Mouse (Mus musculus) liver, embryonic 16.5 days (tissue): ENCODE data around the gene Vmn1r40. TPM values are rescaled to one million over a fixed set of nuclear protein-coding genes. Genes with fewer than 3 reads are reported as not detected.

Source experiments
- ATAC-seq: fragments of 200-750 bp; cut with Nextera tagmentation; 2 replicates; pipeline ENCODE4 v1.8.0; 2017; ENCODE audit warnings: low read depth, mild to moderate bottlenecking, moderate number of reproducible peaks, moderate library complexity
- H3K27ac ChIP-seq: fragments of 300-500 bp; sonication (generic); 2 replicates; pipeline ENCODE4 v1.5.1; 2014; ENCODE audit warnings: mild to moderate bottlenecking, low read length
- H3K27me3 ChIP-seq: fragments of 300-500 bp; sonication (generic); 2 replicates; pipeline ENCODE4 v1.6.1; 2014; ENCODE audit warnings: low read depth, low read length, mixed read lengths; ENCODE audit not compliant: control insufficient read depth, insufficient read depth
- H3K36me3 ChIP-seq: fragments of 300-500 bp; sonication (generic); 2 replicates; pipeline ENCODE4 v1.6.1; 2014; ENCODE audit warnings: mild to moderate bottlenecking; ENCODE audit not compliant: control insufficient read depth, insufficient read depth
- H3K4me1 ChIP-seq: fragments of 300-500 bp; sonication (generic); 2 replicates; pipeline ENCODE4 v1.6.1; 2014; ENCODE audit warnings: low read depth, low read length, mixed read lengths; ENCODE audit not compliant: control insufficient read depth
- H3K4me2 ChIP-seq: fragments of 300-500 bp; sonication (generic); 2 replicates; pipeline ENCODE4 v1.6.1; 2014; ENCODE audit warnings: low read depth, low read length, mixed read lengths
- H3K4me3 ChIP-seq: fragments of 300-500 bp; sonication (generic); 2 replicates; pipeline ENCODE4 v1.5.1; 2014; ENCODE audit warnings: low read depth, mild to moderate bottlenecking, low read length
- H3K9ac ChIP-seq: fragments of 300-500 bp; sonication (generic); 2 replicates; pipeline ENCODE4 v1.6.1; 2014; ENCODE audit warnings: low read depth, low read length
- H3K9me3 ChIP-seq: fragments of 300-500 bp; sonication (generic); replicated peaks from 2 replicates; pipeline ENCODE4 v1.6.1; 2016; ENCODE audit warnings: low read length; ENCODE audit not compliant: control insufficient read depth
- WGBS: fragments of 180-500 bp; shearing (Covaris S2); extraction: QIAGEN DNeasy Blood & Tissue Kit; methylation state at CpG from one replicate; pipeline ENCODE4 v1.1.7; 2014; ENCODE audit not compliant: insufficient replicate concordance; 5-methylcytosine and 5-hydroxymethylcytosine counted together
- polyA plus RNA-seq: library from polyadenylated mRNA; unstranded; fragments of >200 nt; fragmentation: Nextera tagmentation; extraction: Ambion mirVana; gene quantifications from 2 replicates; pipeline ENCODE4 v1.2.1, GENCODE M21; 2015

Vmn1r40 gene
- polyA plus RNA-seq, 1 experiment from 2014 or later = not detected

DNA sequence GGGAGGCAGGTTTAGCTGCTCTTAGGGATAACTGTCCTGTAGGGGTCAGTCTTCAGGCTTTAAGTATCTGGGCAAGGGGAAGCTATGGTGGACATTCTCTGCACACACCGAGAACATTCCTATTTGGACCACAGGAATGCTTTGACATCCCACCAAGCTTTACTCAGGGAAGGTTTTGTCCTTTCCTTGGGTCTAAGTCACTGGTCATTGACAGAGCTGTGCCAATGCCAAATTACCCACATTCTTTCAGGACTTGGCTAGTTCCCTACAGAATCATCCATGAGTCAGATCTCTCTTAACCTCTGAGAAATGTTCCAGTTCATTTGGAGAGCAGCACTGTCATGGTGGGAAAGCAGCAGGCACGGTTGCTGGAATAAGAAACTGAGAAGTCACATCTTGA is 716 bp upstream of the Vmn1r40 start:
- ATAC-seq = no peak

GRCm38 (mm10) chr6:89718051-89718450 is 10.7 kb downstream of the Vmn1r40 start:
- Histone ChIP-seq H3K36me3 (no peaks in the 10 kb centered on the region), H3K4me3 (no peak overlapping the region), H3K9me3 (no peaks in the 10 kb centered on the region), H3K9ac (no peak overlapping the region), H3K27me3 (no peaks in the 10 kb centered on the region), H3K27ac (no peak overlapping the region), H3K4me1 (no peaks in the 10 kb centered on the region), H3K4me2 (no peak overlapping the region)
- no peak for ATAC-seq

More for the DNA sequence above, 716 bp upstream of the Vmn1r40 start:
- Histone ChIP-seq H3K27ac (no peak overlapping the region), H3K4me3 (no peak overlapping the region), H3K36me3 (no peaks in the 10 kb centered on the region), H3K9ac (no peak overlapping the region), H3K4me2 (no peak overlapping the region), H3K4me1 (no peaks in the 10 kb centered on the region), H3K27me3 (no peaks in the 10 kb centered on the region), H3K9me3 (no peaks in the 10 kb centered on the region)
- 41% methylated on average over 2 of the region's 2 CpGs for WGBS

GRCm38 (mm10) chr6:89740466-89740865 is 33.1 kb downstream of the Vmn1r40 start, which contains the start of gene Vmn1r41:
TSS of gene Vmn1r41 (plus strand) at chr6:89740766.
- Histone ChIP-seq H3K4me1 (no peaks in the 10 kb centered on the region), H3K4me2 (no peak within 1 kb of the TSS), H3K4me3 (no peak within 1 kb of the TSS), H3K9me3 (no peaks in the 10 kb centered on the region), H3K9ac (no peak within 1 kb of the TSS), H3K36me3 (no peaks in the 10 kb centered on the region), H3K27ac (no peak within 1 kb of the TSS), H3K27me3 (no peaks in the 10 kb centered on the region)
- ATAC-seq = no peak

DNA sequence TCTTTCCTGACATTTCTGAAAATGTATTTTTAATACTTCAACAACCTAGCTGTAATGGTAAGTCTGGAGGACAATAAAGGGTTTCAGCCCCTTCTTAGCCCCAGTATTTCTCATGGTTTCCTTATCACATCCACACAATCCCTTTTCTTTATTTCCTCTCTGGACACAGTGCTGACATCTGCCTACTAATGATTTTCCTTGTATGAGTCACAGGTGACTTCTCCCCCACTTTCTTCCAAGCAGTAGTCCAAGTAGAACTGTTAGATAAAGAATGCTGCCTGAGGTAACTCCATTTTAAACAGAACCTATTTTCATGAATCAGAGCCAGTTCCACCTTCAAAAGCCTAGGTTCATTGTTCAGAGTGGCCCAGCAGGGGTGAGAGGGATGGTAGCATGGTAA is 35.5 kb downstream of the Vmn1r40 start:
- no peaks in the 10 kb centered on the region for H3K36me3 ChIP-seq
- H3K4me1 ChIP-seq = no peaks in the 10 kb centered on the region
- H3K4me2 ChIP-seq = no peak overlapping the region
- no peak overlapping the region for H3K27ac ChIP-seq
- no peaks in the 10 kb centered on the region for H3K27me3 ChIP-seq
- H3K4me3 ChIP-seq = no peak overlapping the region
- no peak for ATAC-seq
- H3K9ac ChIP-seq = no peak overlapping the region
- H3K9me3 ChIP-seq = no peaks in the 10 kb centered on the region

Other genes with a start within 250 kb of the Vmn1r40 start
- 10.4 and 11.8 TPM in 2 replicates for gene Chchd6, start 111.9 kb upstream of the Vmn1r40 start, polyA plus RNA-seq
- gene Txnrd3, start 63.6 kb upstream of the Vmn1r40 start, polyA plus RNA-seq = 1.9 and 2.2 TPM in 2 replicates
- not detected in 2 replicates for gene Vmn1r41, start 33.2 kb downstream of the Vmn1r40 start, polyA plus RNA-seq
- not detected in 2 replicates for gene Vmn1r42, start 168.9 kb downstream of the Vmn1r40 start, polyA plus RNA-seq
- not detected in 2 replicates for gene Vmn1r43, start 168.9 kb downstream of the Vmn1r40 start, polyA plus RNA-seq
- gene Vmn1r44, start 176.1 kb downstream of the Vmn1r40 start, polyA plus RNA-seq = not detected in 2 replicates
- not detected in 2 replicates for gene Vmn1r45, start 233.1 kb downstream of the Vmn1r40 start, polyA plus RNA-seq